Mouse (Mus musculus) gastrocnemius, adult 2 months (tissue): ENCODE measurements at regions not wholly inside any gene's neighbourhood (a gene's known extent, or its start where the extent isn't known, plus 50 kb on each side); places are given as distances from the start of the nearest gene placed in this dataset. TPM values are rescaled to one million over a fixed set of nuclear protein-coding genes. Genes with fewer than 3 reads are reported as not detected.

Experiments
- DNase-seq: peaks from one replicate; pipeline ENCODE4 v3.0.0; 2022
- H3K27ac ChIP-seq: fragments of 200-600 bp; 2 replicates; pipeline ENCODE4 v1.8.1; 2022; ENCODE audit warnings: mild to moderate bottlenecking
- H3K4me3 ChIP-seq: fragments of 200-600 bp; 2 replicates; pipeline ENCODE4 v1.8.1; 2022; ENCODE audit warnings: mild to moderate bottlenecking, moderate library complexity
- CTCF ChIP-seq: fragments of 200-600 bp; IDR thresholded peaks from 2 replicates; pipeline ENCODE4 v1.8.1; 2022; ENCODE audit warnings: antibody characterized with exemption, mild to moderate bottlenecking, moderate library complexity
- intact Hi-C: fragments of 180-260 bp; cut with DNase I; formaldehyde crosslinking; loops from one replicate; pipeline ENCODE4 v1.15.1; 2025
- microRNA-seq: library from miRNA; unstranded; fragments of <30 nt; microRNA quantifications from one replicate; pipeline ENCODE4 v1.2.0, GENCODE M21; 2021

DNA sequence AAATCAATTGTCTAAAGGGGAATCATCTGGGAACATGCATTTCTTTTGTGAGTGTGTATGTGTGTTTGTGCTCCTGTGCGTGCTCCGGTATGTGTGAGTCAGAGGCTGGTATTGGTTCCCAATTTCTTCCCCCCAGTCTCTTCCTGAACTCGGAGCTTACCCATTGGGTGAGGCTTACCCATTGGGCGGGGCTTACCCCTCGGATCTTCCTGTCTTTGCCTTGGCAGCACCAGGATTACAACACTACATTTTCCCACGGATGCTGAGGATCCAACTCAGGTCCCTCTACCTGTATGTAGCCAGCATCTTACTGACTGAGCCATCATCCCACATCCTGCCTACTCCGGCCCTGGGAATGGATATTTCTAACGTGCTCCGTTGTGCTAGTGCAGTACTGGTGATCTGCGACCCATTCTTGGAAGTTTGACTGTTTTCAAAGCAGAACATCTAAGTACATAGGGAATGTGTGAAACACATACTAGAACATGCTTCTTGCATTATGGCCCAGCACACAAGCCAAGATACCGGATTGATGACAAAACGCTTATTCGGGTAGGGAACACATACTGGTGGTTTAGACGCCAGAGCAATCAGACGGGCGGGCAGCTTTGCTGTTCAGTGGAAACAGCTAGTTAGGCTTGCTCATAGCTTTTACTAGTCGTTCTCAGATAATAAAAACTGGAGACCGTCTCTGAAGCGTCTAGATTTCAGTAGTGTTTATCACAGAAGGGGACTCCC, 55.8 kb upstream of the Zfhx3 start:
- no peak for TF ChIP-seq CTCF
- Histone ChIP-seq H3K27ac (no peak overlapping the region), H3K4me3 (no peak overlapping the region)
- intact Hi-C loops, result loop anchor here (10.0 kb wide), 1 partner anchor 1298 kb away; no protein-coding TSS in a partner anchor
- DNase-seq, result no peak

DNA sequence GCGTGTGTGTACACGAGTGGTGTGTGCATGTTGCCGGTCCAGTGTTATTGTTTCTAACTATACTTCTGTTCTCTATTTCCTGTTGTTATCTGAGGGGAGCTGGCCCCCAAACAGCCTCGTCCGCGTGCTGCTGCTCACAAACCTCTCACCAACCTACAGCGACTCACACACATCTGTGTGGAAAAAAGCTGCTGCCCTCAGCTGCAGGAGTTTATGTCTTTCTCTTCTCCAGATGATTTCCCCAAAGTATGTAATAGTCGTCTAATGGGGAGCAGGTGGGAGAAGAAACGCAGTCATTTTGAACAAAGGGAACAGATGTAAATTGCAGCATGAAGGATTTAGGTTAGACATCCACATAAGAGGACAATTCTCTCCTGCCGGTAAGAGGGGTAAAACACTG, 55.1 kb upstream of the Zfhx3 start:
- no peak overlapping the region for H3K27ac ChIP-seq
- no peak for TF ChIP-seq CTCF

DNA sequence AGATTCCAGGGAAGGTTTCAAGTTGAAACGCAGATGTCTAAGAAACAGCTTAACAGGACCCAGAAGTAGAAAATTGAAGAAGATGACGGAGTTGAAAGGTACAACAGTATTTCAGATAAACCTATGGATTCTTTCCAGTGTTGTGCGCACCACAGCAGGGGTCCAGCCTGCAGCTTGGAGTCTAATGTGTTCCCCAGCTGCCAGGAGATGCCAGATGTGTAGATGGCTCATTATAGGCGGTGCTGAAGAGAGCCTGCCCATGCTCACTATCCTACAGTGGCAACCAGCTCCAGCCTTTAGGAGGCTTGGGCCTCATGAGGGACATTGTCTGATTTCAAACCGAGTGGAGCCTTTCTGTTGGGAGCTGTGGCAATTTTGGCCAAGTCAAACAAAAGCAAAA, 51.5 kb upstream of the Zfhx3 start:
- Histone ChIP-seq H3K4me3 (no peak overlapping the region), H3K27ac (no peak overlapping the region)
- intact Hi-C loops, result no loop called here
- no peak for DNase-seq
- TF ChIP-seq CTCF, result no peak

More for the DNA sequence above, 55.1 kb upstream of the Zfhx3 start:
- H3K4me3 ChIP-seq, result no peak overlapping the region
- intact Hi-C loops, result loop anchor here (10.0 kb wide), 1 partner anchor 1297 kb away; no protein-coding TSS in a partner anchor
- no peak for DNase-seq

Small RNA genes lying in the stretch of these regions (microRNA-seq; reads per million reads assigned to microRNA genes)
- gene Gm22825 (not detected), gene Gm23646 (not detected)
